Mouse (Mus musculus): ENCODE data around the gene AC161166.1.

- no peak for TF ChIP-seq MAX (IDR thresholded peaks at IDR 0.05; ENCODE audit: low read length)
- TF ChIP-seq CTCF (IDR thresholded peaks at IDR 0.05 in 2 of 3, conservative IDR thresholded peaks at IDR 0.05 in 1 of 3; ENCODE audit: control insufficient read depth in 1 of 3, insufficient read depth in 1 of 3, low read depth in 2 of 3, low read length in 3 of 3, poor library complexity in 1 of 3, severe bottlenecking in 1 of 3), result no peak
- no peak for TF ChIP-seq EP300 (IDR thresholded peaks at IDR 0.05; ENCODE audit: low read depth in 1 of 2, low read length in 2 of 2)
- no peak for TF ChIP-seq USF2 (IDR thresholded peaks at IDR 0.05; ENCODE audit: borderline replicate concordance in 1 of 2, insufficient read depth in 1 of 2, low read depth in 1 of 2, low read length in 2 of 2)
- TF ChIP-seq BHLHE40 (IDR thresholded peaks at IDR 0.05; ENCODE audit: borderline replicate concordance, low read depth, low read length), result no peak
- no peak for TF ChIP-seq SMC3 (IDR thresholded peaks at IDR 0.05; ENCODE audit: low read depth, low read length)
- no peak for TF ChIP-seq MAZ (IDR thresholded peaks at IDR 0.05; ENCODE audit: low read depth, low read length)
- no peak for TF ChIP-seq ETS1 (IDR thresholded peaks at IDR 0.05; ENCODE audit: low read depth, low read length)
- no peak for TF ChIP-seq POLR2A (IDR thresholded peaks at IDR 0.05; ENCODE audit: control insufficient read depth in 1 of 2, insufficient read depth in 1 of 2, low read depth in 1 of 2, low read length in 2 of 2, poor library complexity in 1 of 2)
- TF ChIP-seq GATA1 (IDR thresholded peaks at IDR 0.05; ENCODE audit: low read depth, low read length), result no peak
- no peak for TF ChIP-seq MAFK (IDR thresholded peaks at IDR 0.05; ENCODE audit: borderline replicate concordance, low read depth, low read length)
Observed at GRCm38 (mm10) chr7:24547534-24548036, 35.3 kb upstream of the AC161166.1 start.
